Mouse (Mus musculus): ENCODE results near the gene Ncapg2.

Gene Ncapg2

GRCm38 (mm10) chr12:116442184-116442583 is 37.0 kb downstream of the Ncapg2 start:
- no peak for DNase-seq (ENCODE audit: low read depth, low spot score)

GRCm38 (mm10) chr12:116449536-116449935 is 44.3 kb downstream of the Ncapg2 start:
- DNase-seq (ENCODE audit: low read depth, low spot score): no peak

- DNase-seq (ENCODE audit: low read depth, low spot score): no peak
Measured at GRCm38 (mm10) chr12:116460379-116461065, 55.3 kb downstream of the Ncapg2 start.

GRCm38 (mm10) chr12:116467030-116467429 is 61.8 kb downstream of the Ncapg2 start:
- DNase-seq (ENCODE audit: low read depth, low spot score): peak; percentile 76

GRCm38 (mm10) chr12:116468348-116468747 is 63.1 kb downstream of the Ncapg2 start:
- DNase-seq (ENCODE audit: low read depth, low spot score): no peak

GRCm38 (mm10) chr12:116469096-116469495 is 63.9 kb downstream of the Ncapg2 start:
- DNase-seq (ENCODE audit: low read depth, low spot score): peak; percentile 16

GRCm38 (mm10) chr12:116473264-116473663 is 68.1 kb downstream of the Ncapg2 start:
- DNase-seq (ENCODE audit: low read depth, low spot score): no peak

GRCm38 (mm10) chr12:116473761-116474160 is 68.6 kb downstream of the Ncapg2 start:
- DNase-seq (ENCODE audit: low read depth, low spot score): no peak

GRCm38 (mm10) chr12:116474676-116475075 is 69.5 kb downstream of the Ncapg2 start:
- no peak for DNase-seq (ENCODE audit: low read depth, low spot score)

- no peak for DNase-seq (ENCODE audit: low read depth, low spot score)
Measured at GRCm38 (mm10) chr12:116478771-116479170, 73.6 kb downstream of the Ncapg2 start.

- DNase-seq (ENCODE audit: low read depth, low spot score): no peak
Measured at GRCm38 (mm10) chr12:116481921-116482320, 76.7 kb downstream of the Ncapg2 start.

- no peak for DNase-seq (ENCODE audit: low read depth, low spot score)
Measured at GRCm38 (mm10) chr12:116483581-116483980, 78.4 kb downstream of the Ncapg2 start.

GRCm38 (mm10) chr12:116484991-116485390 is 79.8 kb downstream of the Ncapg2 start:
- DNase-seq (ENCODE audit: low read depth, low spot score): no peak

- DNase-seq (ENCODE audit: low read depth, low spot score): peak; percentile 70
Measured at GRCm38 (mm10) chr12:116485591-116486403, 80.6 kb downstream of the Ncapg2 start, which contains the start of gene Ptprn2. Ptprn2 (plus strand) TSS chr12:116485720.

GRCm38 (mm10) chr12:116486404-116486730 is 81.2 kb downstream of the Ncapg2 start:
- DNase-seq (ENCODE audit: low read depth, low spot score): no peak

- no peak for DNase-seq (ENCODE audit: low read depth, low spot score)
Measured at GRCm38 (mm10) chr12:116488836-116489235, 83.6 kb downstream of the Ncapg2 start.

GRCm38 (mm10) chr12:116490575-116491356 is 85.6 kb downstream of the Ncapg2 start:
- no peak for DNase-seq (ENCODE audit: low read depth, low spot score)

GRCm38 (mm10) chr12:116498666-116499065 is 93.5 kb downstream of the Ncapg2 start:
- DNase-seq (ENCODE audit: low read depth, low spot score): no peak

GRCm38 (mm10) chr12:116500652-116501051 is 95.5 kb downstream of the Ncapg2 start:
- DNase-seq (ENCODE audit: low read depth, low spot score): no peak

GRCm38 (mm10) chr12:116512482-116512881 is 107.3 kb downstream of the Ncapg2 start:
- no peak for DNase-seq (ENCODE audit: low read depth, low spot score)
